Mouse (Mus musculus) lung, embryonic 16.5 days (tissue): ENCODE measurements around the gene Gcgr. TPM values are rescaled to one million over a fixed set of nuclear protein-coding genes. Genes with fewer than 3 reads are reported as not detected.

Experiments
- ATAC-seq: fragments of 200-750 bp; cut with Nextera tagmentation; 2 replicates; pipeline ENCODE4 v1.8.0; 2017; ENCODE audit warnings: low read depth, mild to moderate bottlenecking, moderate library complexity
- H3K27ac ChIP-seq: fragments of 300-500 bp; sonication (generic); 2 replicates; pipeline ENCODE4 v1.5.1; 2014; ENCODE audit warnings: mild to moderate bottlenecking, control low read depth, low read length
- H3K27me3 ChIP-seq: fragments of 300-500 bp; sonication (generic); 2 replicates; pipeline ENCODE4 v1.6.1; 2014; ENCODE audit warnings: low read depth, low read length, mixed read lengths; ENCODE audit not compliant: control insufficient read depth, insufficient read depth
- H3K36me3 ChIP-seq: fragments of 300-500 bp; sonication (generic); 2 replicates; pipeline ENCODE4 v1.6.1; 2014; ENCODE audit warnings: low read length; ENCODE audit not compliant: control insufficient read depth, insufficient read depth
- H3K4me1 ChIP-seq: fragments of 300-500 bp; sonication (generic); replicated peaks from 2 replicates; pipeline ENCODE4 v1.6.1; 2014; ENCODE audit warnings: low read length, mixed read lengths; ENCODE audit not compliant: control insufficient read depth, insufficient read depth
- H3K4me2 ChIP-seq: fragments of 300-500 bp; sonication (generic); 2 replicates; pipeline ENCODE4 v1.6.1; 2014; ENCODE audit warnings: low read depth, low read length, control low read depth
- H3K4me3 ChIP-seq: fragments of 300-500 bp; sonication (generic); 2 replicates; pipeline ENCODE4 v1.5.1; 2014; ENCODE audit warnings: mild to moderate bottlenecking, low read length, control low read depth
- H3K9ac ChIP-seq: fragments of 300-500 bp; sonication (generic); 2 replicates; pipeline ENCODE4 v1.6.1; 2014; ENCODE audit warnings: low read length, control low read depth
- H3K9me3 ChIP-seq: fragments of 300-500 bp; sonication (generic); 2 replicates; pipeline ENCODE4 v1.6.1; 2016; ENCODE audit warnings: low read length; ENCODE audit not compliant: control insufficient read depth
- WGBS: fragments of 180-500 bp; shearing (Covaris S2); extraction: QIAGEN DNeasy Blood & Tissue Kit; methylation state at CpG from one replicate; pipeline ENCODE4 v1.1.7; 2014; 5-methylcytosine and 5-hydroxymethylcytosine counted together
- polyA plus RNA-seq: library from polyadenylated mRNA; unstranded; fragments of >200 nt; fragmentation: Nextera tagmentation; extraction: Ambion mirVana; gene quantifications from 2 replicates; pipeline ENCODE4 v1.2.1, GENCODE M21; 2015

Gcgr gene
- polyA plus RNA-seq, 1 experiment from 2014 or later, result 1.4 TPM

GRCm38 (mm10) chr11:120492024-120492877 lies 38.2 kb upstream of the Gcgr start:
- H3K4me2 ChIP-seq, result peak overlapping the region; percentile 87
- peak overlapping the region; percentile 86 for H3K27ac ChIP-seq
- H3K9ac ChIP-seq, result peak overlapping the region; percentile 89
- peak; percentile 24 for ATAC-seq
- no peaks in the 10 kb centered on the region for H3K27me3 ChIP-seq
- under 1% methylated on average over 48 of the region's 48 CpGs for WGBS
- peaks cover 30% of the 10 kb centered on the region for H3K36me3 ChIP-seq
- no peaks in the 10 kb centered on the region for H3K9me3 ChIP-seq
- peaks cover 20% of the 10 kb centered on the region for H3K4me1 ChIP-seq
- peak overlapping the region; percentile 88 for H3K4me3 ChIP-seq

- Histone ChIP-seq H3K4me1 (peaks cover 20% of the 10 kb centered on the region), H3K9ac (peak overlapping the region; percentile 89), H3K9me3 (no peaks in the 10 kb centered on the region), H3K36me3 (peaks cover 25% of the 10 kb centered on the region), H3K4me3 (peak overlapping the region; percentile 88), H3K27me3 (no peaks in the 10 kb centered on the region), H3K27ac (peak overlapping the region; percentile 47), H3K4me2 (peak overlapping the region; percentile 87)
- no peak for ATAC-seq
- WGBS, result 20% methylated on average over 3 of the region's 3 CpGs
These were observed 37.7 kb upstream of the Gcgr start for GRCm38 (mm10) chr11:120492878-120493203.

GRCm38 (mm10) chr11:120493351-120493750 lies 37.1 kb upstream of the Gcgr start:
- Histone ChIP-seq H3K27ac (peak overlapping the region; percentile 47), H3K9me3 (no peaks in the 10 kb centered on the region), H3K36me3 (peaks cover 23% of the 10 kb centered on the region), H3K4me2 (peak overlapping the region; percentile 87), H3K4me3 (peak overlapping the region; percentile 88), H3K9ac (peak overlapping the region; percentile 89), H3K27me3 (no peaks in the 10 kb centered on the region), H3K4me1 (peaks cover 20% of the 10 kb centered on the region)
- WGBS, result 35% methylated on average over 3 of the region's 3 CpGs
- ATAC-seq, result no peak

- peaks cover 26% of the 10 kb centered on the region for H3K36me3 ChIP-seq
- no peaks in the 10 kb centered on the region for H3K27me3 ChIP-seq
- H3K4me1 ChIP-seq, result peaks cover 20% of the 10 kb centered on the region
- H3K9me3 ChIP-seq, result no peaks in the 10 kb centered on the region
- no peak overlapping the region for H3K4me3 ChIP-seq
- no peak for ATAC-seq
- no peak overlapping the region for H3K9ac ChIP-seq
- WGBS, result 65% methylated on average over 3 of the region's 3 CpGs
- H3K4me2 ChIP-seq, result peak overlapping the region; percentile 87; the same call in 1 of the 2 replicates
- no peak overlapping the region for H3K27ac ChIP-seq
These were observed 36.6 kb upstream of the Gcgr start for GRCm38 (mm10) chr11:120493911-120494310.

- no peaks in the 10 kb centered on the region for H3K9me3 ChIP-seq
These were observed 33.1 kb upstream of the Gcgr start for GRCm38 (mm10) chr11:120497436-120497835.

GRCm38 (mm10) chr11:120498226-120498625 lies 32.3 kb upstream of the Gcgr start:
- H3K27me3 ChIP-seq, result no peaks in the 10 kb centered on the region
- no peaks in the 10 kb centered on the region for H3K9me3 ChIP-seq
- peaks cover 5% of the 10 kb centered on the region; the same call in 1 of the 2 replicates for H3K4me1 ChIP-seq
- 88% methylated on average over 12 of the region's 12 CpGs for WGBS
- H3K36me3 ChIP-seq, result peaks cover 26% of the 10 kb centered on the region
- no peak for ATAC-seq
- no peak overlapping the region for H3K27ac ChIP-seq
- H3K9ac ChIP-seq, result no peak overlapping the region
- no peak overlapping the region for H3K4me2 ChIP-seq
- no peak overlapping the region for H3K4me3 ChIP-seq

More at GRCm38 (mm10) chr11:120497436-120497835, 33.1 kb upstream of the Gcgr start:
- Histone ChIP-seq H3K27ac (no peak overlapping the region), H3K4me3 (no peak overlapping the region), H3K4me1 (peaks cover 10% of the 10 kb centered on the region), H3K9ac (no peak overlapping the region), H3K27me3 (no peaks in the 10 kb centered on the region), H3K36me3 (peaks cover 26% of the 10 kb centered on the region), H3K4me2 (no peak overlapping the region)
- WGBS, result 82% methylated on average over 3 of the region's 3 CpGs
- ATAC-seq, result no peak

GRCm38 (mm10) chr11:120498891-120499290 lies 31.6 kb upstream of the Gcgr start:
- H3K9ac ChIP-seq, result no peak overlapping the region
- H3K4me1 ChIP-seq, result peaks cover 2% of the 10 kb centered on the region; the same call in 1 of the 2 replicates
- no peak for ATAC-seq
- peaks cover 26% of the 10 kb centered on the region for H3K36me3 ChIP-seq
- H3K4me2 ChIP-seq, result no peak overlapping the region
- no peaks in the 10 kb centered on the region for H3K27me3 ChIP-seq
- WGBS, result 71% methylated on average over 5 of the region's 5 CpGs
- H3K9me3 ChIP-seq, result no peaks in the 10 kb centered on the region
- H3K27ac ChIP-seq, result no peak overlapping the region
- no peak overlapping the region for H3K4me3 ChIP-seq

GRCm38 (mm10) chr11:120499894-120500293 lies 30.6 kb upstream of the Gcgr start:
- no peak overlapping the region for H3K4me3 ChIP-seq
- H3K4me2 ChIP-seq, result no peak overlapping the region
- peaks cover 2% of the 10 kb centered on the region; the same call in 1 of the 2 replicates for H3K4me1 ChIP-seq
- H3K36me3 ChIP-seq, result peaks cover 23% of the 10 kb centered on the region
- H3K9ac ChIP-seq, result 0 out of 2 replicates have a peak overlapping the region, but pooled peaks have one; percentile 4
- ATAC-seq, result peak; percentile 22
- no peaks in the 10 kb centered on the region for H3K9me3 ChIP-seq
- H3K27ac ChIP-seq, result peak overlapping the region; percentile 43
- 69% methylated on average over 6 of the region's 6 CpGs for WGBS
- no peaks in the 10 kb centered on the region for H3K27me3 ChIP-seq

- peak overlapping the region; percentile 43 for H3K27ac ChIP-seq
- peak; percentile 75 for ATAC-seq
- H3K36me3 ChIP-seq, result peaks cover 21% of the 10 kb centered on the region
- H3K27me3 ChIP-seq, result no peaks in the 10 kb centered on the region
- peaks cover 2% of the 10 kb centered on the region; the same call in 1 of the 2 replicates for H3K4me1 ChIP-seq
- H3K4me3 ChIP-seq, result no peak overlapping the region
- H3K4me2 ChIP-seq, result no peak overlapping the region
- 7% methylated on average over 3 of the region's 3 CpGs for whole genome bisulfite sequencing
- no peaks in the 10 kb centered on the region for H3K9me3 ChIP-seq
- no peak overlapping the region for H3K9ac ChIP-seq
These were observed 30.1 kb upstream of the Gcgr start for GRCm38 (mm10) chr11:120500357-120500756.
